Mouse (Mus musculus) liver, embryonic 14.5 days (tissue): ENCODE data around the gene Nt5dc3. TPM values are rescaled to one million over a fixed set of nuclear protein-coding genes. Genes with fewer than 3 reads are reported as not detected.

ENCODE experiments used
- ATAC-seq: fragments of 200-750 bp; cut with Nextera tagmentation; 2 replicates; pipeline ENCODE4 v1.8.0; 2017; ENCODE audit warnings: moderate number of reproducible peaks, mild to moderate bottlenecking, moderate library complexity; ENCODE audit not compliant: insufficient read depth
- DNase-seq, 3 experiments: peaks; one replicate each; pipeline ENCODE4 v3.0.0-alpha.2; 2012 to 2013; ENCODE audit warnings: low read depth in 3 of 3, low spot score in 3 of 3
- H3K27ac ChIP-seq: fragments of 300-500 bp; sonication (generic); 2 replicates; pipeline ENCODE4 v1.5.1; 2014; ENCODE audit warnings: moderate library complexity, mild to moderate bottlenecking, control low read depth, inconsistent platforms
- H3K27me3 ChIP-seq: fragments of 300-500 bp; sonication (generic); 2 replicates; pipeline ENCODE4 v1.6.1; 2014; ENCODE audit warnings: mild to moderate bottlenecking, low read length, moderate library complexity; ENCODE audit not compliant: control insufficient read depth, insufficient read depth
- H3K36me3 ChIP-seq: fragments of 300-500 bp; sonication (generic); replicated peaks from 2 replicates; pipeline ENCODE4 v1.6.1; 2014; ENCODE audit warnings: low read depth; ENCODE audit not compliant: control insufficient read depth, insufficient read depth
- H3K4me1 ChIP-seq, 2 experiments: fragments of 200-500 bp in 1 of 2; fragments of 300-500 bp in 1 of 2; sonication (generic) in 1 of 2; replicated peaks; 2 replicates each; pipeline ENCODE4 v1.6.1; 2012 to 2014; ENCODE audit warnings: antibody characterized with exemption in 1 of 2, inconsistent platforms in 1 of 2, low read length in 1 of 2; ENCODE audit not compliant: control insufficient read depth in 2 of 2, insufficient read depth in 2 of 2
- H3K4me2 ChIP-seq: fragments of 300-500 bp; sonication (generic); 2 replicates; pipeline ENCODE4 v1.6.1; 2014; ENCODE audit warnings: low read depth, mild to moderate bottlenecking, control low read depth, moderate library complexity
- H3K4me3 ChIP-seq, 2 experiments: fragments of 200-500 bp in 1 of 2; fragments of 300-500 bp in 1 of 2; sonication (generic) in 1 of 2; 2 replicates each; pipeline ENCODE4 v1.5.1; 2012 to 2014; ENCODE audit warnings: low read depth in 2 of 2, low read length in 2 of 2, mild to moderate bottlenecking in 2 of 2, control low read depth in 1 of 2, inconsistent platforms in 1 of 2, moderate library complexity in 1 of 2; ENCODE audit not compliant: insufficient read depth in 1 of 2
- H3K9ac ChIP-seq: fragments of 300-500 bp; sonication (generic); replicated peaks from 2 replicates; pipeline ENCODE4 v1.6.1; 2014; ENCODE audit warnings: mild to moderate bottlenecking, control low read depth, moderate library complexity
- H3K9me3 ChIP-seq: fragments of 300-500 bp; sonication (generic); 2 replicates; pipeline ENCODE4 v1.6.1; 2016; ENCODE audit warnings: low read length, mixed read lengths; ENCODE audit not compliant: control insufficient read depth
- CTCF ChIP-seq: IDR thresholded peaks from 2 replicates; pipeline ENCODE4 v1.5.1; 2016; ENCODE audit warnings: antibody characterized with exemption, low read depth, control low read depth
- EP300 ChIP-seq: IDR thresholded peaks from 2 replicates; pipeline ENCODE4 v1.6.1; 2016; ENCODE audit warnings: antibody characterized with exemption, low read depth
- WGBS: fragments of 180-500 bp; shearing (Covaris S2); extraction: QIAGEN DNeasy Blood & Tissue Kit; methylation state at CpG from one replicate; pipeline ENCODE4 v1.1.7; 2014; ENCODE audit not compliant: insufficient replicate concordance; 5-methylcytosine and 5-hydroxymethylcytosine counted together
- polyA plus RNA-seq, 2 experiments: library from polyadenylated mRNA; depleted of rRNA in 1 of 2; stranded (reverse) in 1 of 2; unstranded in 1 of 2; fragments of >200 nt; fragmentation: Nextera tagmentation in 1 of 2; extraction: Ambion mirVana in 1 of 2; gene quantifications; 2 replicates each; pipeline versions ENCODE4 v1.2.1 to v1.2.3; 2012 to 2014

Gene Nt5dc3
- polyA plus RNA-seq, 2 experiments = 0.46 to 0.89 TPM

DNA sequence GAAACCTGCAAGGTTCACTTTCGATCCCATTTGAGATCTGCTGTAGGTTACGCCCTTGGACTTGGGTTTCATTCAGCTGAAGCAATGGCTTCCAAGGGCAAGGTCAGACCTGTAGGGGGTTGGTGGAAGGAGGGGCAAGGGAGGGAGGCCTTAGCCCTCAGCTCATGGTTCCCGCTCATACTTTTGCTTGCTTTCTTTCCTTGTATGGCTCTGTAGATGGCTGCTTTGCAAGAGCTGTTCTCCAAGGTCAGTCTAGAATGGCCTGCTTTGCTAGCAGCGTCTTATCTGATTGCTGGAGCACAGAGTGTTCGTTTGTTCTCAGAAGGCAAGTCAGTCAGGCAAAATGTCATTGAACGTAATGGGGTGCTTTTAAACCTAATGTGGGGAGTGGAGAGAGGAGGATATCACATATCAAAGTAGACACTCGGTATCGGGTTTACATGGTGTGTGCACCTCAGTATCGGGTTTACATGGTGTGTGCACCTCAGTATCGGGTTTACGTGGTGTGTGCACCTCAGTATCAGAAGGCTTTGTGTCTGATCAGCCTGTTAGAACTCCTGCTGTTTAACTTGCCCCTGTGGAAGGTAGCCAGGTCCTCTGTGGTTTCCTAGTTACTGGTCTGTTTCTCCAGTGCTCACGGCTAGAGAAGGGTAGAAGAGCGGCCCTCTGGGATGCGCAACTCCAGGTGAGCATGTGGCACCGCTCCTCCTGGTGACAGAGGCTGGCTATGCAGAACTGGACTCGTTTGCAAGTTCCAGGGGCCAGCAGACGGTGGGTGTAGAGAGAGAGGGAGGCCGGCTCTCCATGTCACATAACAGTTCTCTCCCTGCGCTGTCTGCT, 35.7 kb downstream of the Nt5dc3 start:
- H3K4me1 ChIP-seq = 0 out of 4 replicates have a peak, but pooled peaks cover 0 to 7% of the 10 kb centered on the region in 2 experiments
- no peak overlapping the region for H3K9ac ChIP-seq
- no peak overlapping the region for H3K27ac ChIP-seq
- 65% methylated on average over 19 of the region's 19 CpGs for WGBS
- TF ChIP-seq CTCF (no peak), EP300 (no peak)
- no peaks in the 10 kb centered on the region for H3K27me3 ChIP-seq
- no peak overlapping the region for H3K4me3 ChIP-seq
- no peak overlapping the region for H3K4me2 ChIP-seq
- no peaks in the 10 kb centered on the region for H3K9me3 ChIP-seq
- no peaks in the 10 kb centered on the region for H3K36me3 ChIP-seq
- DNase-seq = no peak
- no peak for ATAC-seq

DNA sequence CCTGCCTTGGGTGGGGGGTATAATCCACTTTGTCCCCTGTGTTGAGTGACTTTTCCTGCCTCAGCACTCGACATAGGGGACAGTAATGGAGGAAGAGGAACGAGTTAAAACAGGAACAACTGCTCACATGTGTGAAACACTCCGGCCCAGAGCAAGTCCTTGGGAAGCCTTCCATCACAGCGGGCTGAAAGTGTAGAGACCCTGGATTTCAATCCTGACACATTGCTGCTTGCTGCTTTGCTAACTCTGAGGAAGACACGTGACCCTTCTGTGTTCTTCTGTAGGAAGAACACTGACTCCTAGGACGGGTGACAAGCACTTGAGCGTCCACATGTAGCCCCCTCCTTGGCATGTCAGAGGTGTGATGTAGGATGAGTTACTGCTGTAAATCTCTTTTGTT, 36.3 kb downstream of the Nt5dc3 start:
- 55% methylated on average over 7 of the region's 7 CpGs for WGBS
- Histone ChIP-seq H3K9ac (no peak overlapping the region), H3K27me3 (no peaks in the 10 kb centered on the region), H3K4me2 (no peak overlapping the region), H3K4me1 (0 out of 4 replicates have a peak, but pooled peaks cover 0 to 7% of the 10 kb centered on the region in 2 experiments), H3K36me3 (no peaks in the 10 kb centered on the region), H3K9me3 (no peaks in the 10 kb centered on the region), H3K4me3 (no peak overlapping the region), H3K27ac (no peak overlapping the region)
- no peak for ATAC-seq
- no peak for DNase-seq
- TF ChIP-seq CTCF (no peak), EP300 (no peak)

DNA sequence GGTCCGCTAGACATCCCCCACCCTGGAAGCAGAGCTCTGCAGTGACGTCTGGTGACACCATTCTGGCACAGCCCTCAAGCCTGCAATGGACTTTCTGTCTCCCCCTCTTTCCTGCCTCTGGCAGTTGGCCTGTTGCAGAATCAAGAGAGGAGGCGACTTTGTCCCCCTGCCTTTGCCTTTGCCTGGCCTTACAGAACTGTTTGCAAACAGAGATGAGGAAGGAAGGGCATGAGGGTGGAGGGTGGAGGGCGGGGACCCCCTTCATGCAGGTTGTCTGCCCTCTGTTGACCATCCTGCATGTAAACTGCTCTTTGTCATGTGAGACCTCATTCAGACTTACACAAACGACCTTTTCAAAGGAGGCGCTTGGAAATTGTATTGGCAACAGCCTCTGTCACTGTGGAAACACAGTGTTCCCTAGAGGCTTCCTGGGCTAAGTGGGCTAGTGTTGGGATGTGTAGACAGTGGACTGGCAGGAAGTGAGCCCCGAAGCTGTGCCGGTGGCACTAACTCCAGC, 40.9 kb downstream of the Nt5dc3 start:
- Histone ChIP-seq H3K36me3 (no peaks in the 10 kb centered on the region), H3K4me3 (no peak overlapping the region), H3K9me3 (no peaks in the 10 kb centered on the region), H3K4me1 (0 out of 4 replicates have a peak, but pooled peaks cover 0 to 7% of the 10 kb centered on the region in 2 experiments), H3K9ac (no peak overlapping the region), H3K27ac (no peak overlapping the region), H3K27me3 (no peaks in the 10 kb centered on the region), H3K4me2 (no peak overlapping the region)
- 53% methylated on average over 8 of the region's 8 CpGs for WGBS
- ATAC-seq (no peak), DNase-seq (no peak)
- no peak for TF ChIP-seq EP300
- no peak for TF ChIP-seq CTCF

DNA sequence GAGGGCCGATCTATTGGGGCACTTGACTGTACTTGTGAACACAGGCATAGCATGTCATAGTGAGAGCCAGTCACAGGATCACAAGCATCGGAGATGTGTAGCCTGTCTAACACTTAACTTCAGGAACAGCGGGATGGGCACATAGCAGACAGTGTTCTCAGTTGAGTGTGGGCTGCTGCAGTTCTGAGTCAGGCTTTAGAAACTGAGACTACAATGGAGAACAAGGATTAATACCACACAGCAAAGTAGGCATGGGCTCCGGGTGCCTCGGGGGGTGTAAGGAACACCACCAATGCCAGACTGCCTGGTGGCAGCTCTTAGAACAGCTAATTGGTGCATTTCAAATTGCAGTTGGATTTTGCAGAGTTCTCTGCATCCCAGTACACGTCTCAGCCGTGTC, 42.2 kb downstream of the Nt5dc3 start:
- TF ChIP-seq EP300 (no peak), CTCF (no peak)
- H3K4me2 ChIP-seq = no peak overlapping the region
- no peak overlapping the region for H3K27ac ChIP-seq
- H3K9me3 ChIP-seq = no peaks in the 10 kb centered on the region
- 0 out of 4 replicates have a peak, but pooled peaks cover 0 to 6% of the 10 kb centered on the region in 2 experiments for H3K4me1 ChIP-seq
- no peak overlapping the region for H3K4me3 ChIP-seq
- no peak for DNase-seq
- WGBS = 77% methylated on average over 7 of the region's 7 CpGs
- ATAC-seq = no peak
- H3K27me3 ChIP-seq = no peaks in the 10 kb centered on the region
- no peaks in the 10 kb centered on the region for H3K36me3 ChIP-seq
- no peak overlapping the region for H3K9ac ChIP-seq

DNA sequence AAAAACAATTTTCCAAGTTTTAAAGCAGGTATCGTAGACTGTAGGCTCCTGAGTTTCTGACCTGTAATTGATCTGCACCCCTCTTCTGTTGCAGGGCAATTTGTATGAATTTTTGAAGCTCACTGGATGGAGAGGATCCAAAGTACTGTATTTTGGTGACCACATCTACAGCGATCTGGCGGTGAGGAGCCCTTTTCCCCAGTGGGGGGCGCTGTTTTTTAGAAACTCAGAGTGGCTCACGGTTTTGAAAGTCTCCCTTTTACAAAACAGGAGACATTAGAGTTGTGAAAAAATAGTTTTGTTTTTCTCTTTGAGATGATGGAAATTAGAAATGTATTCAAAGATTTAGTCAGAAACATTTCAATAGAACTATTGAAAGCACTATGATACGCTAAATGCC, 45.3 kb downstream of the Nt5dc3 start:
- Histone ChIP-seq H3K9ac (no peak overlapping the region), H3K27ac (no peak overlapping the region), H3K4me1 (0 out of 4 replicates have a peak, but pooled peaks cover 0 to 3% of the 10 kb centered on the region in 2 experiments), H3K4me3 (no peak overlapping the region), H3K9me3 (no peaks in the 10 kb centered on the region), H3K4me2 (no peak overlapping the region), H3K36me3 (no peaks in the 10 kb centered on the region), H3K27me3 (no peaks in the 10 kb centered on the region)
- TF ChIP-seq CTCF = no peak
- TF ChIP-seq EP300 = no peak
- no peak for DNase-seq
- WGBS = 85% methylated on average over 6 of the region's 6 CpGs
- ATAC-seq = no peak
